Mouse (Mus musculus) adrenal gland, adult 18-20 months (tissue): Measurements from ENCODE around the gene Akt3. TPM values are rescaled to one million over a fixed set of nuclear protein-coding genes. Genes with fewer than 3 reads are reported as not detected.

ENCODE experiments used
- DNase-seq, 2 experiments: peaks; one replicate each; pipeline ENCODE4 v3.0.0; 2021 to 2022; ENCODE audit warnings: low spot score in 2 of 2
- long read RNA-seq, 2 experiments: library from polyadenylated mRNA; stranded (forward); transcript quantifications; one replicate each; pipeline ENCODE4 v2.0.0; 2021
- total RNA-seq, 2 experiments: library from RNA; stranded (reverse); gene quantifications; 1 replicate in 1 of 2; 2 replicates in 1 of 2; pipeline ENCODE4 v1.2.3; 2021

The Akt3 gene
- total RNA-seq, result 10 to 100 TPM; 23.3 to 26.4 TPM
- long read RNA-seq, experiment 1, partial matches to known transcripts, result 0 of 1 reads
- long read RNA-seq, experiment 1, other reads (novel, unspliced or antisense), result 1 of 1 reads
- long read RNA-seq, experiment 2, full-length matches to known transcripts, result 1 of 5 reads
- long read RNA-seq, experiment 2, partial matches to known transcripts, result 1 of 5 reads
- long read RNA-seq, experiment 2, other reads (novel, unspliced or antisense), result 3 of 5 reads

DNA sequence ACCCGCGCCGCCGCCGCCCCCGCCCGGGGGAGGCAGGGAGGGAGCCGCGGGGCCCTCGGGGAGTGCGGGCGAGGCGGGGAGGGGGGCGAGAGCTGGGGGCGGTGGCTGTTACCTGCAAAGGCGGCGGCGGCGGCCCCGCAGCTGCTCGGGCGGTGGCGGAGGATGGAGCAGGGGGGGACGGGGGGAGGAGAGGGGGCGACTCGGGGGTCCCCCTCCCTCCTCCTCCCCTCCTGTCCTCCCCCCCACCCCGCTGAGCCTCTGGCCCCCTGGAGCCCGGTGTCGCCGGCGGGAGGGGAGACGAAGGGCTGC is at the start of gene Akt3:
TSS of gene Akt3 (minus strand) at position 170 of the 309 bp plus-strand sequence.
- no peak for DNase-seq

DNA sequence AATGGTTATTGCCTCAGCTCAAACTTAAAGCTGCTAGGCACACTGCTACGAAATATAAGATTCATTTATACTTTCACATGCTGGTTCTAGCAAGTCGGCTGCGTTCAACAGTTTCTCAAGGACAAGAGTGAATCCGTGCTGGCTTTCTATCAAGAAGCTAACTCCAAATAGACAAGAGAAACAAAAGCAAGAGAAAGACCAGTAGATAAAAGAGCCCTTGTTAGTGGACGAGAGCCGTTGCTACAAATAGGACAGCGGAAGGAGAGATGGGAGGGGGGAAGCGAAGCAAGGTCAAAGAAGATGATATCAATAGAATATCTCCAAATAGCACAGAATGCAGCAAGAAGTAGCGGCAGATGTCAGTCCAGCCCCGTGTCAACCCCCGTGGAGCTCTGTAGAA is 49.5 kb upstream of the Akt3 start:
- no peak for DNase-seq

DNA sequence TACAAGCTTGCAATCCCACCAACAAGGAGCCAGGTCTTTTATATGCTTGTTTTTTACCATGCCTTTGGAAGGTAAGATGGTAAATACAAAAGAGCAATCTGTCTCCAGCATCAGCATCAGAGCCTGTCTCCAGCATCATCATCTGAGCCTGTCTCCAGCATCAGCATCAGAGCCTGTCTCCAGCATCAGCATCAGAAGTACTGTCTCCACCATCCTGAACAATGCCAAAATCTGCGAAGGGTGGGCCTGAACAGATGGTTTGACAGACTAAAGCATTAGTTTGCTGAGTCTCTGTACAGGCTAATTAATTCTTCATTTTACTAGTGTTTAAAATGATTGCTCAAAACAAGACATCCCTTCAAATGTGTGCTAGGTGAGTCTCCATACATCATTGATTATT is 40.2 kb upstream of the Akt3 start:
- no peak for DNase-seq

DNA sequence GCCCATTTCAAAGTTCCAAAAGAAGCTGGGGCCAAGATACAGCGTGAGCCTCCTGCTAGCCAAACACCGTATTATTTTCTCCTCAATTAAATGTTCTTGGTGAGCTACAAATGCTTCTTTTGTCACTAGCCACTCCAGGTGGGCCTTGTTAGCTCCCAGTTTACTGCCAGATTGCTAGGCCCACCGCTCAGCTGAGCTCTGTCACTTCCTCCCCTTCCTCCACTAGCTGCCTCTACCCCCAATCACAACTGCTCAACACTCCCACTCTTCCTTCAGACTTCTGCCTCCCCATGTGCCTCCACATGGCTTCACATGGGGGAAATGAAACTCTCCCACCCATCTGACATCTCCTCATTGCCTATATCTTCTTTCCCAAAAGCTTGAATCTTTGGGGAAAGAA is 28.8 kb upstream of the Akt3 start:
- no peak for DNase-seq

DNA sequence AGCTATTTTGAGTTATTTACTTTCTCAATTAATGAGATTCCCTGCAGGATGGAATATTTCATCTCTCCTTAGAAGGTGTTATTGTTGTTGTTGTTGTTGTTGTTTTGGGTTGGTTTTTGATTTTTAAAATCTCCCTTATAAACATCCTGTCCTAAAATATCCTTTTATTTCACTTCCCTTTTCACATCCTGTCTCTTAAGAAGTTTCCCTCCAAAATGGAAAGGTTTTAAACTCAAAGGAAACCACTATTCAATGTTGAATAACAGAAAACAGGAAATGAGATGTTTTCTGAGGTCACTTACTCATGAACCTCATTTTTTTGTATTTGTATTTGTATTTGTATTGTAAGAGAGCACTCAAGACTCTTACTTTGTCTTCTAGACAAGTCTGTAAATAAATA is 23.9 kb upstream of the Akt3 start:
- no peak for DNase-seq

DNA sequence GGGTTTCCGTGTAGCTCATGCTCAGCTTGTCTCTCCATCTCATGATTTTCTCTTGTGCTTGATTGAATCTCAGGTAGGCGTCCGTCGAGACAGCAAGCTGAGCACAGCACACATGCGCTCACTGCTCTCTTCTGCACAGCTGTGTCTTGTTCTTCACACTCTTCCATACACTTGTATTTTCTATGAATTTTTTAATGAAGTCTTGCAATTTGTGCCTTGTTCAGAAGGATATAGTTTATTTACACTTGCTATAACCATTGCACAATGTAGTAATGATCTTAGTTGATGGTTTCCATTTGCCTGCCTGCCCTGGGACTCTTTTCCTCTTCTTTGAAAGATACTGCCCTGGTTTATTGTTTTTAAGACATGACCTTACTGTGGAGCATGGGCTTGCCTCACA is 19.4 kb upstream of the Akt3 start:
- no peak for DNase-seq

DNA sequence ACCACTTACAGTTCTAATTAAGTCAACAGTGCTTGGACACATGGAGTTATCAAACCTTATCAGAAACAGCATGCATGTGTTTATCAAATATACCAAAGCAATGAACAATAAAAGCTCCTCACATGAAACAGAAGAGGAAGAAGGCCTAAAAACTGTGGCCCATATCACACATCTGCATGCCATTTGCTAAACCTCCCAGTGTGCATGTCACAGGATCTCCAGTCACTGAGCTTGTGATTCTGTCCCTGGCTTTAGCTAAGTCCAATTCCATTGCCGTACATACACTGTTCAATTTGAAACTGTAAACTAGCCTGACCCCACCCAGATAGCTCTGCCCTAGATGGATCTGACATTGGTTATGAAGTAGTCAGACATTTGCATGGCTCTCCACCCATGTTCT is 9.6 kb upstream of the Akt3 start:
- DNase-seq, result no peak

DNA sequence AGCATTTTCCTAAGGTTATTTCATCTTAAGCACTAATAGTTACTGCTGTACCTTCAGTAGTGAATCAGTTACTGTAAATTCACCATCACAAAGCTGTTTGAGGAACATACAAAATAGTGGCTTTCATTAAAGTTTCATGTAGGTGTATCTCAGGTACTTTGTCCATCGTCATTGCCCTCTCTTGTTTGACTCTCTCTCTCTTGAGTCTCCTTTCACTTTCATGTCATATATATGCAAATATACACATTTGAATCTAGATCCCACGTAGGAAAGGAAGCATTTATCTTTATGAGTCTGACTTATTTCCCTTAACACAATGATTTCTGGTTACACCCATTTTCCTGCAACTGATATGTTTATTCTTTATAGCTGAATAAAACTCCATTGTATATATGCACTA is 4.9 kb upstream of the Akt3 start:
- no peak for DNase-seq

DNA sequence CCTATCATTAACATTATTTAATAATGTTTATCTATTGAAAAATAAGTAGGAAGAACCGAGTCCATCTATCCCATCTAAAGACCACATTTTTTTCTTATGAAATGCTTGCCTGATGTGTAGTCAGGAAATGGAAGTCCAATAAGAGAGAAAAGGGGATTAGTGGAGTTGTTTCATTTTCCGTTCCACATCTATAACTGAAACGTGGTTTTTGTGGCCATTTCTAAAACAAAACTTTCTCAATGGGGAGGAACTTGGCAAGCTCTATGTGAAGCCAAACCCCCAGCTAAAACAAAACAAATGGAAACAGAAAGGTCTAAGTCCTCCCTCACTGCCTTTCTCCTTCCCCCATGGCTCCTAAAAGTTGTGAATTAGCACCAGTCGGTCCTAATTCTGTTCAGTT is 2.8 kb upstream of the Akt3 start:
- no peak for DNase-seq

DNA sequence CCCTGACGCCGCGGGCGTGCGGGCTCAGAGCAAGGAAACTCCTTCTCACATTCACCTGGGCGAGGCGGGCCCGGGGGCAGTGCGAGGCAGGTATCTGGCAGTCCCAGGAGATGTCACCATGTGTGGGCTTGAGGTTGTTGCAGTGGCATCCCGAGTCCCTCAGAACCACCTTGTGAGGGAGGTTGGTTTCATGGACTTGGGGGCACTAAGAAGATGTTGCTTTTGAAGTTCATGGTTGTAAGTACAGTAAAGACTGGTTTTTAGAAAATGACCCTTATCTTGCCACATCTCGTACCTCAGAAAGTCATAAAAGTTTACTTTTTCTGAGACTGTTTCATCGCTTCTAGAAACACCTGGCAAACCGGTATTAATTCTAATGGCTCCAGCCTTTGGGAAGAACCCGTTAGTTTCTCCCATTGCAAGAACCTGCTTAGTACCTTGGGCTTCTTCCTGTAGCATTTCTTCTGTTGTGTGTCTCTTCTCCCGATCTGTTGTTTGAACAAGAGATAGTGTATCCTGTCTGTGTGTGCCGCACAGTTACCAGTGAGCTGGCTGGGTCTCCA is 1.1 kb upstream of the Akt3 start:
- DNase-seq, result no peak

DNA sequence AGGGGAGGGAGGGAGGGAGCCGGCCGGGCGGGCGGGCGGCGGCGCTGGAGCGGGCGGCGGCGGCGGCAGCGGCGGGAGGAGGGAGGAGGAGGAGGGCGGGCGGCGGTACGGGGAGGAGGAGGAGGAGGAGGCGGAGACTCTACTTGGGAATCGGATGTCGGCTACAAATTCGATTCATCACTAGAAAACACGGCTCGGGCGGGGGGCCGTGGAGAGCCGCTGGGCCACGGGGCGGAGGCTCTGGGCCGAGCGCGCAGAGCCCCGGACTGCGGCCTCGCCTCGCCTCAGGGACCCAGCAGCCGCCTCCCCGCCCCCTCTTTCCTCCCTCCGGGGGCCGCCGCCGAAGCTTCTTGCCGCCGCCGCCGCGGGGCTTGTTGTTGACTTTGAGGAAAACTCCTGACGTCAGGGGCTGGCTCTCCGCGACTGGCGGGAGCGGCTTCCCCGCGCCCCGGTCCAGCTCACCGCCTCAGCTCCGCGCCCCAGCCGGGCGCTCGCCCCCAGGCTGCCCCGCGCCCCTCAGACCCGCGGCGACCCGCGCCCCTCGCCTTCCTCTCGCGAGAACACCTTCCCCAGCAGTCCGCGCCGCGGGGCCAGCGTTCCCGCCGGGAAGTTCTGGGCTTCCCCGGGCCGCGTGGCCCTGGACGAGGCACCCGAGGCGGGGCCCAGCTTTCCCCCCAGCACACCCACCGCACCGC is 487 bp upstream of the Akt3 start:
- DNase-seq, result peak; percentile 75 to 80

DNA sequence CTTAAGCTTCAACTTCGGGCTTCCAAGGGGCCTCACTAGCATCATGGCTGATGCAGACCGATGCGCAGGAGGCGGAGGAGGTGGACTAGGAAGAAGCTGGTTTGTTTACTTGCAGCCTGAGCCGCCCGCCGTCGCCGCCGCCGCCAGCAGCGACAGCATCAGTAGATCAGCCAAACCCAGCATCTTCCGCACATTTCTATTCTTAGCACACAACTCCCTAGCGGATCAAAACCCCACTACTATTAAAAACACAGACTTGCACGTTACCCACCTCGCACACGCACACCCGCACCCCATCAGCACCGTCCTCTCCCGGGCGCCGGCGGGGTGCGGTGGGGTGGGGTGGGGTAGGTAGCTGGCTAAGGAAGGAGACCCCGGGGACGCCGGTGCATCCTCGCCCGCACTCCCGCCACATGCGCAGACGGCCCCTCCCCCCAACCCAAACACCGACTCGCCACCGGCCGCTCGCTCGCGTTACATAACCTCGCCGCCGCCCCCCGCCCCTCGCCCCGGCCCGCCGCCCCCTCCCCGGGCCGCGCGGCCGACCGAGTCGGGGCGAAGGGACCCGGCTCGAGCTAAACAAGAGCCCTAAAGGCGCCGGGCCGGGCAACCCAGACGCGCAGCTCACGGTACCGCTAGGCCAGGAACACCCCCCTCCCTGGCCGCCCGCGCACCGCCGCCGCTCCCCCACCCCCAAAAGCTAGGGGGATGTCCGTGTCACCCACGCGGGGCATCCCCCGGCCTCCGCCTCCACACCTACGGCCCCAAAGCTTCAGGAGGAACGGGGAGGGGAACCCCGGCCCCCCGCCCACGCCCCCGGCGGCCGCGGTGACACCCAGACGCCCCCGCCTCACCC is 597 bp downstream of the Akt3 start:
- peak; percentile 55 to 60 for DNase-seq

DNA sequence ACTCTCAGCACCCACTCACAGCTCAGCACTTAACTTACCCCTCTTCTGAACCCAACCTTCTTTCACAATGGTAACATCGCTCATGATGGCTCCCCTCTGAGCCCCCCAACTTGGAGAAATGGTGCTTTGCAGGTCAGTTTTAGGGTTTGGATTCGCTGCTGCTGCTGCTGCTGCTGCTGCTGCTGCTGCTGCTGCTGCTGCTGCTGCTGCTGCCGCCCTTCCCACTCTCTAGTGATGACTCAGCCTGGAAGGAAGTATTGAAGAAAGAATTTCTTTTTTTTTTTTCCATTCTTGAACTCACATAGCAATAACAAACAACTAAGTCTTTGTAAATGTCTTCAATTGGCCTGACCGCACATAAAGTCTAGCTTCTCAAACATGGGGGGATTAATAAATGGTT is 9.4 kb downstream of the Akt3 start:
- DNase-seq, result no peak

DNA sequence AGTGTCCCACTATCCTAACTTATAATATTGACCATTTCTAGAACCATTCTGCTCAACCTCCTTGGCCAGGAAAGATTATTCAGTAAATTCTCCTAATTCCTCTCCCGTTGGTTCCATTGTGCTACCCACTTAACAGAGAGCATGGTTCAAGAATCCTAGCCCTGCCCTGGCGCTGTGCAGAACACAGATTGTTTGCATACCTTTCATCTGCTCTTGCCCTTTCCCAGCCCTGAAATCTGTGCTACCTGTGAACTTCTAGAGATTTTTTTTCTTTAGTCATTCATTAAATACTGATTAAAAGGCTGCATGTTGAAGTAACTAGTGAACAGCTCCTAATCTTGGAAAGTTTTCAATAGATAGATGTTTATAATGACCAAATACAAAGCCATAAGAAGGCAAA is 19.6 kb downstream of the Akt3 start:
- DNase-seq, result no peak

DNA sequence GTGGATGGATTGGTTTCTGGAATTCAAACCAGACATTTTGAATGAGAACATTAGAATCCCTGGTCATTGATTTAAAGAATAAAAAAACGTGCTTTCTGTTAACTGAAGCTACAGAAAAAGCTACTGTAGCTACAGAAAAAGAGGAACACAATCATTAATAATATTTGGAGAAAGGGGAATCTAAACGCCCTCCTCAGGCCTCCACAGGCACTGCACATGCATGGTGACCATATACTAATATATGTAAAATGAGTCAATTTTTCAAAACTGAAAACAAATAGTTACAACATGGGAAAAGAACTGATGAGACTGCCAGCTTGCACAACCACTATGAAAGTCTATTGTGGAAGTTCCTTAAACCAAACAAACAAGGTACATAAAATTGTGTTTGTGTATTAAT is 21.3 kb downstream of the Akt3 start:
- no peak for DNase-seq

DNA sequence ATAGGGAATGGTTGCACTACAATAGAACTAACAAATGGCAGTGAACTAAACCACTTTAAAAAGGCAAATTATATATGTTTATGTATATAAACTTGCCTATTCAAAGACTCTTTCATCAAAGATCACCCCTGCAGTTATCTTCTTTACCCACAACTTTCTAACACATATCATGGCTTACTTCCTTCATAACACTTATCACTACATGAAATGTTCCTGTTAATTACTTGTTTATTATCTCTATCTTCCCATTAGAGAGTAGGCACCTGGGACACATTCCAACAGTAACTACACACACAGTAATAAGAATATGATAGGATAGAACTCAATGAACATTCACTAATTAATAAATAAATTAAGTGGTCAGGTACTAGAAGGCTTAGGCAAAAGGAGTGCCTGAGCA is 21.8 kb downstream of the Akt3 start:
- no peak for DNase-seq

DNA sequence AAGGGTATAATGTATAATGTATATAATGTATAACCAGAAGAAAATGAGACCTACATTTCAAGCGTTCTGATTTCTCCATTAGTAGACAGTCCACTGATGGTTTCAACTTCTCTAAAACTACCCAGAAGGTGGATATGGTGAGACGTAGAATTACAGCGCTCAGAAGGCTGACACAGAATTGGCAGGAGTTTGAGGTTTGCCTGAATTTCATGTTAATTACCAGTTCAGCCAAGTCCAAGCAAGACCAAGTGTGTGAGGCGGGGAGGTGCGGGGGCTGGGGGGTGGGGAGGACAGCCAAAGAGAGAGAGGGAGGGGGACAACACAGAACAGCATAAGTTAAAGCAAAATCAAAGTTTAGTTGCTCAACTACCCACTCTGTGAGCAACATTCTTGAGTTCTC is 23.5 kb downstream of the Akt3 start:
- DNase-seq, result no peak

DNA sequence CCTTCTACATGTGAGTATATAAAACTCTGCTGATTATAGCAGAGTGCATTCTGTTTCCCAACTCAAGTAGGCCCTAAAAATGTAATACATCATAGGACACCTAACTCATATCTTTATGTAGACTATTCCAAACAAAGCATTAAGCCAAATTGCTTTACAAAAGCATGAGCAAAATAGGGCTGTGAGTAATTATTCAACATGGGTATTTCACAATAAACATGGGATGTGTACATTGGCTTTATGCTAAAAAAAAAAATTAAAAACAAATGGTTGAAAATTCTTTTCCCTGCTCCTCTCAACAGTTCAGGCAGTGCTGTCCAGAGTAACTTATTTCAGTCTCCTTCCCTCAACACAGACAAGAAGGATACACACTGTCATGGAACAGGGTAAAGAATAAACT is 26.9 kb downstream of the Akt3 start:
- no peak for DNase-seq

DNA sequence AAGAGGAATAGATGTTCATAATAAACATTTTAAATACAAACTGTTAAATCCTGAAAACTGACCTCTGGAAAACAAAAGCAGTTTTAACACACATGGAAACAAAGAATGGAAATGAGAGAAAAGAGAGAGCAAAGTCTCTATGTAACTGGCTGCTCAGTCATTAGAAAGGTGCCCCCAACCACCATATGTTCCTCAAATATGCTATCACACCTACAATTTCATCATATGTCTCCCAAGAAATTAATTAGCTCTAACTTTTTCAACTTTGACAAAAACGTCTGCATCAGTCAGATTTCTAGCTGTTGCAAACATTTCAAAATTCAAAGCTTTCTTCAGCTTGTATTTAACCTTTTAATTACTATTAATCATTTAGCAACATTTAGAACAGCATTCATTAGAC is 59.0 kb downstream of the Akt3 start:
- no peak for DNase-seq

DNA sequence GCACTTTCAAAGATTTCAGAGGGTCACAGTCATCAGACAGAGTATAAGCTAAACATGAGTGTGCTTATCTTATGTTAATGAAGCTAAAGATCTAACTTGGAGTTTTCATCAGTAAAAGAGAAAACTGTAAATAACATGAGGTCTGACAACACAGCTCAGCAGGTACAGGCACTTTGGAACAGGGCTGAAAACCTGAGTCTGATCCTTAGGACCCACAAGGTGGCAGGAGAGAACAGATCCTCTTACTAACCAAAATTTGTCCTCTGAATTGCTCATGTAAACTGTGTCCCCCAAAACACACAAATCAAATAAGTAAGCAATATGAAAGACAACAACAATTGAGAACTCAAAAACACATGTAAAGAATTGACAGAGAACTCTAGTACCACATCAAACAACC is 62.8 kb downstream of the Akt3 start:
- DNase-seq, result no peak

DNA sequence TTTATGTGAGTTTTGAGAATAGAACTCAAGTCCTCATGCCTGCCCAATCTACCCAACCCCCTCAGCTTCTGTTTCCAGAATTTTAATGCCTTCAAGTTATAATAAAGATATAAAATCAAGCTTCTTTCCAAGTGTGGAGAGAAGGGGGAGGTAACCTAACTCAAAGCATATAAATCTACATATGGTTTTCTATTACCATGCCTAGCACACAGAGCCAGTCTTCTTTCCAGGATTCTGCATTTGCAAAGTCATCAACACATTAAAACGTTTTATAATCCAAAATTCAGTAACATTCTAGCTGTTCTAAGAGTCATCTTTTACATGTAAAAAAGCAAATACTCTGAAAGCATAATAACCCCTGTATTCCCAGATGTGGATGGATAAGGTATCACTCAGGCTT is 63.7 kb downstream of the Akt3 start:
- DNase-seq, result no peak

DNA sequence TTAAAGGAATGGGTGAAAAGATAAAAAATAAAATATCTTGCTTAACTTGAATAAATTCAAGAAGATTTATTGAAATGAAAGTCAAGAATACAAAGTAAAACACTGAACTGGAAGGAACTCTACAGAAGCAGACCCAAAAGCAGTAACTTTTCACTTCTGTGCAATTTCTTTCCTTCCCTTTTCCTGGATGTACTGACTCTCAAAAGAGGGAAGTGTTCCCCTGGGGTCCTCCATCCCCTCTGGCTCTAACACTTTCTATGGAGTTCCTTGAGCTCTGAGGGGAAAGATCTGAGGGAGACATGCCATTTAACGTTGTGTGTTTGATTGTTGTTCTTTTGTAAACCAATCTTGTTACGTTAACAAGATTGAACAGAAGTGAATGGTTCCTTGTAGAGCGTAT is 66.4 kb downstream of the Akt3 start:
- no peak for DNase-seq
